Mouse (Mus musculus) kidney, adult 2 months (tissue): Measurements from ENCODE around the gene Cfap20. TPM values are rescaled to one million over a fixed set of nuclear protein-coding genes. Genes with fewer than 3 reads are reported as not detected.

Experiments
- DNase-seq: peaks from one replicate; pipeline ENCODE4 v3.0.0; 2021
- H3K27ac ChIP-seq: fragments of 200-500 bp; 2 replicates; pipeline ENCODE4 v1.5.1; 2012; ENCODE audit warnings: low read depth, low read length, control low read depth, inconsistent platforms; ENCODE audit not compliant: insufficient read depth
- H3K27me3 ChIP-seq: fragments of 200-500 bp; replicated peaks from 2 replicates; pipeline ENCODE4 v1.6.1; 2012; ENCODE audit warnings: mild to moderate bottlenecking, moderate library complexity, low read length, inconsistent platforms; ENCODE audit not compliant: control insufficient read depth, insufficient read depth
- H3K36me3 ChIP-seq: fragments of 200-500 bp; 2 replicates; pipeline ENCODE4 v1.6.1; 2012; ENCODE audit warnings: mild to moderate bottlenecking, moderate library complexity, low read length, inconsistent platforms; ENCODE audit not compliant: control insufficient read depth, insufficient read depth
- H3K4me1 ChIP-seq: fragments of 200-500 bp; 2 replicates; pipeline ENCODE4 v1.6.1; 2011; ENCODE audit warnings: low read length; ENCODE audit not compliant: control insufficient read depth, insufficient read depth
- H3K4me3 ChIP-seq: fragments of 200-500 bp; 2 replicates; pipeline ENCODE4 v1.5.1; 2011; ENCODE audit warnings: mild to moderate bottlenecking, low read depth, low read length, control low read depth; ENCODE audit not compliant: insufficient read depth
- CTCF ChIP-seq: fragments of 200-500 bp; conservative IDR thresholded peaks from 2 replicates; pipeline ENCODE4 v1.5.1; 2011; ENCODE audit warnings: low read depth, mild to moderate bottlenecking, control low read depth, low read length, moderate library complexity, mixed read lengths; ENCODE audit not compliant: insufficient read depth, insufficient read length
- POLR2A ChIP-seq: fragments of 200-500 bp; IDR thresholded peaks from one replicate; pipeline ENCODE4 v1.6.1; 2011; ENCODE audit warnings: low read depth, low read length, control low read depth
- WGBS: fragments of 180-500 bp; shearing (Covaris S2); methylation state at CpG from one replicate; pipeline ENCODE4 v1.1.7; 2018; 5-methylcytosine and 5-hydroxymethylcytosine counted together
- polyA plus RNA-seq: library from polyadenylated mRNA; depleted of rRNA; stranded (reverse); fragments of >200 nt; gene quantifications from 2 replicates; pipeline ENCODE4 v1.2.3, GENCODE M21; 2012; rRNA removed

The Cfap20 gene
- polyA plus RNA-seq, result 35.7 and 41.2 TPM in 2 replicates

GRCm38 (mm10) chr8:95434686-95435439 lies at the start of gene Cfap20:
Gene Cfap20 (minus strand): TSS chr8:95434869.
- Histone ChIP-seq H3K27ac (peak within 1 kb of the TSS; percentile 68), H3K4me1 (peaks cover 13% of the 10 kb centered on the region), H3K36me3 (no peaks in the 10 kb centered on the region), H3K4me3 (peak within 1 kb of the TSS; percentile 73), H3K27me3 (no peaks in the 10 kb centered on the region)
- no peak for TF ChIP-seq POLR2A
- TF ChIP-seq CTCF, result no peak
- DNase-seq, result peak; percentile 100
- WGBS, result under 1% methylated on average over 48 of the region's 51 CpGs

- TF ChIP-seq CTCF (no peak), POLR2A (no peak)
- H3K4me1 ChIP-seq, result no peaks in the 10 kb centered on the region
- H3K4me3 ChIP-seq, result no peak overlapping the region
- DNase-seq, result no peak
- H3K27ac ChIP-seq, result no peak overlapping the region
- H3K27me3 ChIP-seq, result no peaks in the 10 kb centered on the region
- H3K36me3 ChIP-seq, result peaks cover 6% of the 10 kb centered on the region; the same call in 1 of the 2 replicates
- 97% methylated on average over 4 of the region's 4 CpGs for WGBS
Observed at GRCm38 (mm10) chr8:95470008-95470407, 35.3 kb upstream of the Cfap20 start.

- no peaks in the 10 kb centered on the region for H3K4me1 ChIP-seq
- H3K4me3 ChIP-seq, result no peak overlapping the region
- no peak for TF ChIP-seq CTCF
- TF ChIP-seq POLR2A, result no peak
- WGBS, result 92% methylated on average over 3 of the region's 3 CpGs
- no peak for DNase-seq
- no peaks in the 10 kb centered on the region for H3K27me3 ChIP-seq
- H3K36me3 ChIP-seq, result peaks cover 6% of the 10 kb centered on the region; the same call in 1 of the 2 replicates
- H3K27ac ChIP-seq, result no peak overlapping the region
Observed at GRCm38 (mm10) chr8:95468995-95469394, 34.3 kb upstream of the Cfap20 start.

GRCm38 (mm10) chr8:95466543-95466942 lies 31.9 kb upstream of the Cfap20 start:
- no peaks in the 10 kb centered on the region for H3K4me1 ChIP-seq
- 70% methylated on average over 2 of the region's 2 CpGs for WGBS
- DNase-seq, result no peak

GRCm38 (mm10) chr8:95452518-95452917 lies 17.8 kb upstream of the Cfap20 start:
- peaks cover 3% of the 10 kb centered on the region for H3K36me3 ChIP-seq
- H3K27me3 ChIP-seq, result no peaks in the 10 kb centered on the region
- H3K27ac ChIP-seq, result no peak overlapping the region
- no peak overlapping the region for H3K4me3 ChIP-seq
- 52% methylated on average over 8 of the region's 8 CpGs for WGBS
- no peak for TF ChIP-seq POLR2A
- peak; percentile 63 for TF ChIP-seq CTCF
- H3K4me1 ChIP-seq, result no peaks in the 10 kb centered on the region; the same call in 1 of the 2 replicates
- no peak for DNase-seq

More at GRCm38 (mm10) chr8:95466543-95466942, 31.9 kb upstream of the Cfap20 start:
- no peak overlapping the region for H3K4me3 ChIP-seq
- no peak overlapping the region for H3K27ac ChIP-seq
- H3K27me3 ChIP-seq, result no peaks in the 10 kb centered on the region
- TF ChIP-seq POLR2A (no peak), CTCF (no peak)
- peaks cover 1% of the 10 kb centered on the region; the same call in 1 of the 2 replicates for H3K36me3 ChIP-seq

GRCm38 (mm10) chr8:95450271-95450670 lies 15.6 kb upstream of the Cfap20 start:
- H3K4me1 ChIP-seq, result no peaks in the 10 kb centered on the region; the same call in 1 of the 2 replicates
- DNase-seq, result peak; percentile 90
- TF ChIP-seq CTCF (no peak), POLR2A (no peak)
- 70% methylated on average over 5 of the region's 5 CpGs for WGBS
- H3K27me3 ChIP-seq, result no peaks in the 10 kb centered on the region
- peak overlapping the region; percentile 42 for H3K27ac ChIP-seq
- peaks cover 2% of the 10 kb centered on the region; the same call in 1 of the 2 replicates for H3K36me3 ChIP-seq
- no peak overlapping the region for H3K4me3 ChIP-seq

- Histone ChIP-seq H3K36me3 (no peaks in the 10 kb centered on the region), H3K27ac (no peak overlapping the region), H3K27me3 (no peaks in the 10 kb centered on the region), H3K4me3 (no peak overlapping the region), H3K4me1 (no peaks in the 10 kb centered on the region; the same call in 1 of the 2 replicates)
- no peak for DNase-seq
- 87% methylated on average over 7 of the region's 7 CpGs for WGBS
- TF ChIP-seq POLR2A (no peak), CTCF (no peak)
Observed at GRCm38 (mm10) chr8:95447661-95448060, 13.0 kb upstream of the Cfap20 start.
